Mouse (Mus musculus): ENCODE results near the gene Bsg. TPM values are rescaled to one million over a fixed set of nuclear protein-coding genes. Genes with fewer than 3 reads are reported as not detected.
"Not testable (repeated sequence)": the region's sequence is repeated elsewhere in the genome, so short reads cannot be mapped to it uniquely, and the experiment has no call there.

The Bsg gene
- total RNA-seq, 1 experiment from 2014 or later: 283 TPM

DNA sequence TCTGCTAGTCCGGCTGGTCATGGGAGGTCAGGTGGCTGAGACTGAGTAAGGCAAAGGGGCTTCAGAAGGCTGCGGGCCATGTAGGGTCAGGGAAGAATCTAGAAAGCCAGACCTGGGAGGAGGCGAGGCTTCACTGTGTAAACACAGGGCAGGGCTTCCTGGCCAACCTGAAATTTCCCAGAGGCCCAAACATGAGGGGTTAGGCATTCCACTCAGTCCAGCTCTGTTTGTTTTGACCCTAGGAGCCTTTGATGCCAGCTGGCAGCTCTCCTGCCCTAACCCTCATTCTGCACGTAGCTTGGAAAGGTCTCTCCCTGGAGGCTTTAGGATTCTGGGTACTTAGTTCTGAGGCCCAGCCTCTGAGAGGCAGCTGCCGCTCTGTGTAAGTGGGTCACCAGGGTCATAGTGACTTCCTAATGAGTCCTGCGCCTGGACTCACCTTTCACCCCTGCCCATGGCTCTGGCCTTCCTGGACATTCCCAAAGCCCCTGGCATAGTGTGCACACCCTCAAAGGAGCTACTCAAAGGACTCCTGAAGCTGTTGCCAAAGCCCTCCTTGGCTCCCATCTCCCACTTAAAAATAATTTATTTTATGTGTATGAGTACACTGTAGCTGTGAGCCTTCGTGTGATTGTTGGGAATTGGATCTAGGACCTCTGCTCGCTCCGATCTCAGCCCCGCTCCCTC, 2.7 kb upstream of the Bsg start:
- no peak for ATAC-seq (replicated peaks; ENCODE audit: low read depth, poor library complexity, severe bottlenecking)

DNA sequence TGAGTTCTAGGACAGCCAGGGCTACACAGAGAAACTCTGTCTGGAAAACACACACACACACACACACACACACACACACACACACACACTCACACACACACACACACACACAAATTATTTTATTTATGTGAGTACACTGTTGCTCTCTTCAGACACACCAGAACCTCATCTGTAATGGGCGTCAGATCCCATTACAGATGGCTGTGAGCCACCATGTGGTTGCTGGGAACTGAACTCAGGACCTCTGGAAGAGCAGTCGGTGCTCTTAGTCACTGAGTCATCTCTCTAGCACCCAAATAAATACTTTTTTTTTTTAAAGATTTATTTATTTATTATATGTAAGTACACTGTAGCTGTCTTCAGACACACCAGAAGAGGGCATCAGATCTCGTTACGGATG, 1.3 kb upstream of the Bsg start:
- not testable (repeated sequence) for ATAC-seq (replicated peaks; ENCODE audit: low read depth, poor library complexity, severe bottlenecking)

DNA sequence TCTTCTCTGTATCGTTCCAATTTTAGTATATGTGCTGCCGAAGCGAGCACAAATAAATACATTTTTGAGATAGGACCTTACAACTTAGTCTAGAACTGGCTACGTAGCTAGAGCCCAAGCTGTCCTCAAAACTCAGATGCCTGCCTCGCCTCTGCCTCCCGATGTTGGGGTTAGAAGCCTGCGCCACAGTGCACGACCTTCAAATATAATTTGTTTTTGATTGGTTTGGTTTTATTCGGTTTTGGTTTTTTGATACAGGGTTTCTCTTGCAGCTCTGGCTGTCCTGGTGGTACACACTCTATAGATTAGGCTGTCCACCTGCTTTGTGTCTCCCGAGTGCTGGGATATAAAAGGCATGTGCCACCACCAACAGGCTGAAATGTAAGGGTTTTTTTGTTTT, 750 bp upstream of the Bsg start:
- no peak for ATAC-seq (replicated peaks; ENCODE audit: low read depth, poor library complexity, severe bottlenecking)

DNA sequence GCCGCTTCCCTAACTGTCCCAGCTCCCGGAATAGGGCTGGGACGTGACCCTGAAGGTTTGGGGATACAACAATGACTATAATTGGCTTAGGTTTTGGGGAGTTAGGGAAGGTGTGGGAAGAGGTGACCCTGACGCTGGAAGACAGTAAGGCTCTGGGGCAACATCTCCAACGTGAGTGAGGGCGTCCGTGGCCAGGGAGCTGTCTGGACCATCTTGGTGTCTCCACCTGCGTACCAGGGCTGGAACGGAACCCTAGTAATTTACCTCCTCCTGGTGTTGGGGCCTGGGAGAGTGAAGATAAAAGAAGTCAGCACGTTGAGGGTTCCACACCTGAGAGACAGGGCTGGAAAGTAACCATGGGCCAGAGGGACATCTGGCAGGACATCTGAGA, 674 bp downstream of the Bsg start:
- no peak for ATAC-seq (replicated peaks; ENCODE audit: low read depth, poor library complexity, severe bottlenecking)

DNA sequence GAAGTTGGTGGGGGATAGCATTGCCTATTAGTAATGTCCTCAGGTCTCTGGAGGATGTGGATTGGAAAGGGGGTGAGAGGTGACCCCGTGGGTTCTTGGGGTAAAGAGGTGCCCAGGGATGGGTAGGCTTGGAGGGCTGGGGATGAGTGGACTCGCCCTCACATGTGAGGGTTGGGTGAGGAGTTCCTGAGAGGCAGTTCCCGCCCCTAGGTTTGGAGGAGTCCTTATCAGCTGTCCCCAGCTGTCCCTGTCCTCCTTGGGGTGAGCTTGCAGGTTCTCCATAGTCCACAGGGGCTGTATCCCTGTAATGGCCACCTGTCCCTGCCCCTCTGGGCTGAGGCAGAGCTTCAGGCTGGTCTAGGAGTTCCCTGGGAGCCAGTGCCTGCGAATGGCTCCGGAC, 1.7 kb downstream of the Bsg start:
- peak; percentile 54 for ATAC-seq (replicated peaks; ENCODE audit: low read depth, poor library complexity, severe bottlenecking)

GRCm38 (mm10) chr10:79706406-79707094, 2.3 kb downstream of the Bsg start:
- ATAC-seq (replicated peaks; ENCODE audit: low read depth, poor library complexity, severe bottlenecking): no peak

GRCm38 (mm10) chr10:79707162-79707561, 2.9 kb downstream of the Bsg start:
- ATAC-seq (replicated peaks; ENCODE audit: low read depth, poor library complexity, severe bottlenecking): no peak

DNA sequence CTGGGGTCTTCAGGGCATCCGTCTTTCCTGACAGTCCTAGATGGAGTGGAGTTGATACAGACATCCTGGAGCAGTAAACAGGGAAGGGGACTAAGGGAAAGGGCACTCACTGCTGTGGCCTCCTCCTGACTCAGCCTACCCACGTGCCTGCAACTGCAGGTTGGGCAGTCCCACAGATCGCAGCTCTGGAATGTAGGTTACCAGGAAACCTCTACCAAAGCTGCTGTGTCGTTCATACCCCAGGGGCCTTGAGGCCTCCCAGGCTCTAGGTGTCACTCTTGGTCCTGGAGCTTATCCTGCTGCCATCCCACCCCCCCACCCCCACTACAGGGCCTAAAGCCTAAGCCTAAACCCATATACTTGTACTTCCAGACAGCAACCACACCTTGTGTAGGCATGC, 3.5 kb downstream of the Bsg start:
- ATAC-seq (replicated peaks; ENCODE audit: low read depth, poor library complexity, severe bottlenecking): no peak

DNA sequence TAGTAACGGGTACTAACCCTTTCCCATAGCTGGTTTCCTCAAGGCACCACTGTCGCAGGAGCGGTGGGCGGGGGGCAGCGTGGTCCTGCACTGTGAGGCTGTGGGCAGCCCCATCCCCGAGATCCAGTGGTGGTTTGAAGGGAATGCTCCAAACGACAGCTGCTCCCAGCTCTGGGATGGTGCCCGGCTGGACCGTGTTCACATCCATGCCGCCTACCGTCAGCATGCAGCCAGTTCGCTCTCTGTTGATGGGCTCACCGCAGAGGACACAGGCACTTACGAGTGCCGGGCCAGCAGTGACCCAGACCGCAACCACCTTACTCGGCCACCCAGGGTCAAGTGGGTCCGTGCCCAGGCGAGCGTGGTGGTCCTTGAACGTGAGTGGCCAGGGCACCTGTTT, 4.4 kb downstream of the Bsg start:
- no peak for ATAC-seq (replicated peaks; ENCODE audit: low read depth, poor library complexity, severe bottlenecking)

- ATAC-seq (replicated peaks; ENCODE audit: low read depth, poor library complexity, severe bottlenecking): no peak
These were observed 5.0 kb downstream of the Bsg start for GRCm38 (mm10) chr10:79709307-79709706.

- no peak for ATAC-seq (replicated peaks; ENCODE audit: low read depth, poor library complexity, severe bottlenecking)
These were observed 7.7 kb downstream of the Bsg start for GRCm38 (mm10) chr10:79712029-79712428.

GRCm38 (mm10) chr10:79712499-79713126, 8.3 kb downstream of the Bsg start:
- ATAC-seq (replicated peaks; ENCODE audit: low read depth, poor library complexity, severe bottlenecking): peak; percentile 83

GRCm38 (mm10) chr10:79713163-79713562, 8.9 kb downstream of the Bsg start:
- no peak for ATAC-seq (replicated peaks; ENCODE audit: low read depth, poor library complexity, severe bottlenecking)

DNA sequence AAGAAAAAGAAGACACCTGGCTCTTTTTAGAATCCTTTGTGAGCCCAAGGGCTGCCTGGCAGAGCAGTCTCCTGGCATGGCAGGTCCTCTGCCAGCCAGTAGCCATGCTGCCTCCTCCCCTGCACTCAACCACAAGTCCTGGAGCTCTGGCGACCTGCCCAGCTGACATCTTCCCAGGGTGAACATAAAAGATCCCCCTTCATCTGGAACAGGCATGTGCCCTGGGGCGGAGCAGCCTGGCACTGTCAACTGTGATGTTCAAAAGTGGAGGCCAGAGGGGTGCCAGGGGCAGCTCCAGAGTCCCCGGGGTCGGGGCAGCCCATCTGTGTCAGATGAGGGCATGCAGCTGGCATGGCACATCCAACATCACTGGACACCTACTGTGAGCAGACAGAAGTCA, 10.7 kb downstream of the Bsg start:
- no peak for ATAC-seq (replicated peaks; ENCODE audit: low read depth, poor library complexity, severe bottlenecking)

GRCm38 (mm10) chr10:79716254-79716987, 12.1 kb downstream of the Bsg start, which contains the start of gene Hcn2:
Gene Hcn2 (plus strand): TSS chr10:79716634.
- ATAC-seq (replicated peaks; ENCODE audit: low read depth, poor library complexity, severe bottlenecking): no peak

- ATAC-seq (replicated peaks; ENCODE audit: low read depth, poor library complexity, severe bottlenecking): no peak
These were observed 12.7 kb downstream of the Bsg start for GRCm38 (mm10) chr10:79716988-79717355.

DNA sequence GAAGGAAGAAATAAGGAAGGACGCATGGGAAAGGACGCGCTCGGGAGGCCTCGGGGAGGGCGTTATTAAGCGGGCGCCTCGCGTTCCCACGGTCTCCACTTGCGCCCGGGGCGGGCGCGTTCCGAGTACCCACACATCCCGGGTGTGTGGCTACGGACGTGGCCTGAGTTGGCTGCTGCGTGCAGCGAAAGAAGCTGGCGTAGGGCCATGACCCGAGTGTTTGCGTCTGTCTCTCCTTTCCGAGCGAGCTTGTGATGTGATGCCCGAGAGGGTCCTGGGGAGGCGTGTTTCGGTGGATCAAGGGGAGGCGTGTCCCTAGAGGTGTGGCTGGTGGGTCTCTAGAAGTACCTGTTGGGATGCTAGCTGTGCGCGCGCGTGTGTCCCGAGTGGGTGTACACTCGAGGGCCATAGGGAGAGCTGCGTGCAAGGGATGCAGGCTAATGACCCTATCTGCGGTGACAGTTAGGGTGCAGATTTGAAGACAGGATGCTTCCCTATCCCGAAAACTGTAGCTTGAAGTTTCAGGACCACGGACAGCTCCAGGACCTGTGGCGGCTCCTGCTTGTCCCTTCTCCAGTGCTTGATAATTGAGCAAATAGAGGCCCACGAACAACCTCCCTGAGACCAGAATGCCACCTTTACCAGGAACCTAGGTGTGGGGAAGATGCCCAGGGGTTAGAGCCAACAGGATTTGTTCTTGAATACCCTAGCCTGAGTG, 13.5 kb downstream of the Bsg start:
- peak; percentile 70 for ATAC-seq (replicated peaks; ENCODE audit: low read depth, poor library complexity, severe bottlenecking)

DNA sequence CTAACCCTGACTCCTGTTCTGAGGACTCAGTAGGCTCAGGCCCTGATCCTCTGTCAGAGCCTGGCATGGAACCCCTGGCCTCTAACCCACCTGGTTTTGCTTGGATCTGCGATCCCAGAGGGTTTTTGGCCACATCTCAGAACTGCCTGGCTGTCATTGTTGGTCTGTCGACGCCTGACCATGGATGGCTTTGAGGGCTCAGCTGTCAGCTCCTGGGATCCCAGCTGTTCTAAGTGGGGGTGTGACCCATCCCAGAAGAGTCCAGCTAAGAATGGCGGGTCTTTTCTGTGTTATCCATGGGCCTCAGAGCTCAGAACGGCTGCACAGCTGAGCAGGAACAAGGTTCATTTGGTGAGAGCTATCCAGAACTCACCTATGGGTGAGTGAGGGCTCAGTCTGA, 16.8 kb downstream of the Bsg start:
- ATAC-seq (replicated peaks; ENCODE audit: low read depth, poor library complexity, severe bottlenecking): no peak

DNA sequence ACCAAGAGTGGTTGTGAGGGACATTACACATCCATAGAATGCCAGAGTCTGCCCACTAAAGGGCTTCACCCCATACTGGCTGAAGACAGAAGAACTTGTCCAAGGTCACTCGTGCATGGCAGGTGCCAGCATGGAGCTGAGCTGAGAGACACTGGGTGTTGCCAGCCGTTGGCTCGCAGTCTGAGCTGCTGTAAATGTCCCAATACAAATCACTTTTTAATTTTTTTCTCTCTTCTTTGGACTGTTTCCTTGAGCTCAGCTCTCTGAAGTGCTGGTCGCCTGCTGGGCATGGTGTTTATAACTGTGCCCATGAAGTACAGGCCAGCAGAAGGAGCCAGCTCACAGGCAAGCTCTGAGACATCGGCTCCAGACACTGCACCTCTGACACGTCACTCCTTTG, 18.8 kb downstream of the Bsg start:
- no peak for ATAC-seq (replicated peaks; ENCODE audit: low read depth, poor library complexity, severe bottlenecking)

GRCm38 (mm10) chr10:79723692-79724091, 19.4 kb downstream of the Bsg start:
- no peak for ATAC-seq (replicated peaks; ENCODE audit: low read depth, poor library complexity, severe bottlenecking)

Data from common myeloid progenitor, adult 5-6 weeks (primary cell).